Mouse (Mus musculus) heart, adult 2 months (tissue): Measurements from ENCODE around the gene Vmn1r66. TPM values are rescaled to one million over a fixed set of nuclear protein-coding genes. Genes with fewer than 3 reads are reported as not detected.
"Not testable (repeated sequence)": the region's sequence is repeated elsewhere in the genome, so short reads cannot be mapped to it uniquely, and the experiment has no call there.

Experiments used
- DNase-seq, 2 experiments: peaks; one replicate each; pipeline ENCODE4 v3.0.0; 2021
- H3K27ac ChIP-seq: fragments of 200-600 bp; 2 replicates; pipeline ENCODE4 v1.8.1; 2022
- H3K27me3 ChIP-seq: fragments of 200-500 bp; 2 replicates; pipeline ENCODE4 v1.6.1; 2012; ENCODE audit warnings: mild to moderate bottlenecking, low read length, inconsistent platforms, mixed read lengths; ENCODE audit not compliant: control insufficient read depth, insufficient read depth
- H3K36me3 ChIP-seq: fragments of 200-500 bp; 2 replicates; pipeline ENCODE4 v1.6.1; 2012; ENCODE audit warnings: low read length, inconsistent platforms; ENCODE audit not compliant: control insufficient read depth, insufficient read depth
- H3K4me1 ChIP-seq: fragments of 200-500 bp; 2 replicates; pipeline ENCODE4 v1.6.1; 2011; ENCODE audit warnings: low read length; ENCODE audit not compliant: control insufficient read depth, insufficient read depth
- H3K4me3 ChIP-seq: fragments of 200-600 bp; 2 replicates; pipeline ENCODE4 v1.8.1; 2022
- H3K79me2 ChIP-seq: fragments of 200-500 bp; replicated peaks from 2 replicates; pipeline ENCODE4 v1.6.1; 2012; ENCODE audit warnings: mild to moderate bottlenecking, inconsistent platforms, low read length, moderate library complexity, mixed read lengths; ENCODE audit not compliant: control insufficient read depth, insufficient read depth
- H3K9ac ChIP-seq: fragments of 200-500 bp; 2 replicates; pipeline ENCODE4 v1.6.1; 2012; ENCODE audit warnings: low read depth, mild to moderate bottlenecking, control low read depth, inconsistent platforms, low read length, mixed read lengths
- CTCF ChIP-seq: fragments of 200-600 bp; IDR thresholded peaks from 2 replicates; pipeline ENCODE4 v1.8.1; 2022; ENCODE audit warnings: antibody characterized with exemption, mild to moderate bottlenecking, moderate library complexity
- EP300 ChIP-seq: fragments of 200-500 bp; IDR thresholded peaks from 2 replicates; pipeline ENCODE4 v1.6.1; 2011; ENCODE audit warnings: low read depth, low read length, control low read depth; ENCODE audit not compliant: insufficient read depth
- POLR2A ChIP-seq: fragments of 200-500 bp; IDR thresholded peaks from 2 replicates; pipeline ENCODE4 v1.6.1; 2011; ENCODE audit warnings: mild to moderate bottlenecking, low read depth, low read length, control low read depth; ENCODE audit not compliant: insufficient read depth
- WGBS: fragments of 180-500 bp; shearing (Covaris S2); methylation state at CpG from one replicate; pipeline ENCODE4 v1.1.7; 2018; 5-methylcytosine and 5-hydroxymethylcytosine counted together
- intact Hi-C: fragments of 180-260 bp; cut with DNase I; formaldehyde crosslinking; loops from one replicate; pipeline ENCODE4 v1.15.1; 2025
- long read RNA-seq: library from polyadenylated mRNA; stranded (forward); transcript quantifications from one replicate; pipeline ENCODE4 v2.0.0, GENCODE M21; 2021
- polyA plus RNA-seq: library from polyadenylated mRNA; depleted of rRNA; stranded (reverse); fragments of >200 nt; gene quantifications from 2 replicates; pipeline ENCODE4 v1.2.3, GENCODE M21; 2012; rRNA removed
- total RNA-seq, 2 experiments: library from RNA; stranded (reverse); gene quantifications; 2 replicates each; pipeline ENCODE4 v1.2.3; 2021

Vmn1r66 gene
- total RNA-seq: not detected
- not detected in 2 replicates for polyA plus RNA-seq
- long read RNA-seq: 0 reads

GRCm38 (mm10) chr7:10277906-10278305, at the start of gene Vmn1r66:
Gene Vmn1r66, minus strand, starts transcription at chr7:10278006.
- H3K9ac ChIP-seq: no peak within 1 kb of the TSS
- no peaks in the 10 kb centered on the region for H3K27me3 ChIP-seq
- H3K4me3 ChIP-seq: no peak within 1 kb of the TSS
- H3K4me1 ChIP-seq: no peaks in the 10 kb centered on the region
- no peaks in the 10 kb centered on the region for H3K36me3 ChIP-seq
- intact Hi-C loops: no loop called here
- DNase-seq: no peak
- no peaks in the 10 kb centered on the region for H3K79me2 ChIP-seq
- H3K27ac ChIP-seq: no peak within 1 kb of the TSS
- no peak for TF ChIP-seq EP300
- no peak for TF ChIP-seq CTCF

GRCm38 (mm10) chr7:10325462-10325861, 47.7 kb upstream of the Vmn1r66 start:
- intact Hi-C loops, H3K4me3 ChIP-seq, H3K4me1 ChIP-seq, H3K36me3 ChIP-seq, DNase-seq, H3K9ac ChIP-seq, H3K27me3 ChIP-seq, H3K79me2 ChIP-seq, H3K27ac ChIP-seq: not testable (repeated sequence)
- 76% methylated on average over 20 of the region's 20 CpGs for WGBS

- Histone ChIP-seq H3K79me2 (no peaks in the 10 kb centered on the region), H3K9ac (no peak overlapping the region), H3K4me1 (no peaks in the 10 kb centered on the region), H3K27ac (no peak overlapping the region), H3K4me3 (no peak overlapping the region), H3K36me3 (no peaks in the 10 kb centered on the region), H3K27me3 (no peaks in the 10 kb centered on the region)
- intact Hi-C loops: no loop called here
- 90% methylated on average over 13 of the region's 13 CpGs for WGBS
- no peak for DNase-seq
- TF ChIP-seq CTCF (no peak), EP300 (no peak), POLR2A (no peak)
These were observed 25.7 kb downstream of the Vmn1r66 start for GRCm38 (mm10) chr7:10252075-10252474.

GRCm38 (mm10) chr7:10249146-10249545, 28.7 kb downstream of the Vmn1r66 start:
- Histone ChIP-seq H3K27ac (no peak overlapping the region), H3K4me3 (no peak overlapping the region), H3K79me2 (no peaks in the 10 kb centered on the region), H3K27me3 (no peaks in the 10 kb centered on the region), H3K4me1 (no peaks in the 10 kb centered on the region), H3K36me3 (no peaks in the 10 kb centered on the region), H3K9ac (no peak overlapping the region)
- TF ChIP-seq CTCF (no peak), EP300 (no peak), POLR2A (no peak)
- no peak for DNase-seq
- WGBS: 56% methylated on average over 5 of the region's 5 CpGs
- intact Hi-C loops: no loop called here

Other genes starting within 250 kb of the Vmn1r66 start
- not detected for gene Vmn2r50, start 224.7 kb downstream of the Vmn1r66 start, total RNA-seq
- gene Vmn2r50, start 224.7 kb downstream of the Vmn1r66 start, polyA plus RNA-seq: not detected in 2 replicates
- gene Vmn2r51, start 172.3 kb downstream of the Vmn1r66 start, total RNA-seq: not detected
- not detected in 2 replicates for gene Vmn2r51, start 172.3 kb downstream of the Vmn1r66 start, polyA plus RNA-seq
- not detected for gene Vmn2r52, start 101.4 kb downstream of the Vmn1r66 start, total RNA-seq
- gene Vmn2r52, start 101.4 kb downstream of the Vmn1r66 start, polyA plus RNA-seq: not detected in 2 replicates
- not detected for gene Vmn1r67, start 165.3 kb upstream of the Vmn1r66 start, total RNA-seq
- gene Vmn1r67, start 165.3 kb upstream of the Vmn1r66 start, polyA plus RNA-seq: not detected in 2 replicates
- 1 to 10 TPM; 1.6 to 2.2 TPM for gene Zik1, start 217.4 kb upstream of the Vmn1r66 start, total RNA-seq
- 0.59 and 0.85 TPM in 2 replicates for gene Zik1, start 217.4 kb upstream of the Vmn1r66 start, polyA plus RNA-seq